Mouse (Mus musculus) ES-E14 (cell line): Measurements from ENCODE around the gene Aspscr1. TPM values are rescaled to one million over a fixed set of nuclear protein-coding genes. Genes with fewer than 3 reads are reported as not detected.
A peak's percentile ranks its signal among the peaks of the same experiment; 100 is the strongest.

Experiments
- DNase-seq: peaks from one replicate; pipeline ENCODE4 v3.0.0-alpha.2; 2013; ENCODE audit warnings: low read depth, low spot score
- H3K27ac ChIP-seq: 2 replicates; pipeline ENCODE4 v1.5.1; 2012; ENCODE audit warnings: low read depth, mild to moderate bottlenecking, low read length, moderate library complexity, mixed read lengths; ENCODE audit not compliant: poor library complexity, insufficient read depth, severe bottlenecking
- H3K36me3 ChIP-seq: 2 replicates; pipeline ENCODE4 v1.6.1; 2012; ENCODE audit warnings: mild to moderate bottlenecking, low read length, moderate library complexity, mixed read lengths; ENCODE audit not compliant: control insufficient read depth, poor library complexity, insufficient read depth, severe bottlenecking
- H3K4me1 ChIP-seq, 2 experiments: fragments of 150-350 bp in 1 of 2; sonication (generic) in 1 of 2; 2 replicates each; pipeline ENCODE4 v1.6.1; 2012; ENCODE audit warnings: low read length in 2 of 2, mild to moderate bottlenecking in 1 of 2, mixed read lengths in 1 of 2; ENCODE audit not compliant: control insufficient read depth in 2 of 2, insufficient read depth in 2 of 2, poor library complexity in 1 of 2
- H3K4me3 ChIP-seq, 2 experiments: fragments of 150-350 bp in 1 of 2; sonication (generic) in 1 of 2; 2 replicates each; pipeline ENCODE4 v1.5.1; 2012; ENCODE audit warnings: low read length in 2 of 2, low read depth in 1 of 2, mild to moderate bottlenecking in 1 of 2, mixed read lengths in 1 of 2; ENCODE audit not compliant: insufficient read depth in 1 of 2, poor library complexity in 1 of 2, severe bottlenecking in 1 of 2
- H3K9ac ChIP-seq: 2 replicates; pipeline ENCODE4 v1.6.1; 2012; ENCODE audit warnings: low read depth, mild to moderate bottlenecking, low read length, mixed read lengths; ENCODE audit not compliant: poor library complexity, insufficient read depth, severe bottlenecking
- H3K9me3 ChIP-seq: fragments of 150-350 bp; sonication (generic); 2 replicates; pipeline ENCODE4 v1.6.1; 2012; ENCODE audit warnings: low read depth, mild to moderate bottlenecking, low read length; ENCODE audit not compliant: control insufficient read depth, insufficient read depth
- CHD2 ChIP-seq: IDR thresholded peaks from 2 replicates; pipeline ENCODE4 v1.6.1; 2014; ENCODE audit warnings: mild to moderate bottlenecking, low read depth, low read length, inconsistent platforms
- HCFC1 ChIP-seq: IDR thresholded peaks from 2 replicates; pipeline ENCODE4 v1.6.1; 2012; ENCODE audit warnings: low read length, inconsistent platforms, borderline replicate concordance; ENCODE audit not compliant: insufficient read depth
- MAFK ChIP-seq: IDR thresholded peaks from 2 replicates; pipeline ENCODE4 v1.6.1; 2014; ENCODE audit warnings: mild to moderate bottlenecking, low read depth, low read length, inconsistent platforms; ENCODE audit not compliant: insufficient read depth
- ZC3H11A ChIP-seq: IDR thresholded peaks from 2 replicates; pipeline ENCODE4 v1.6.1; 2012; ENCODE audit warnings: low read depth, mild to moderate bottlenecking, inconsistent platforms, low read length, borderline replicate concordance
- ZNF384 ChIP-seq: IDR thresholded peaks from 2 replicates; pipeline ENCODE4 v1.6.1; 2012; ENCODE audit warnings: low read depth, low read length, inconsistent platforms
- in situ Hi-C, 2 experiments: fragments of 600-800 bp; cut with MboI; formaldehyde crosslinking; loops; one replicate each; pipeline ENCODE4 v1.15.1; 2025; ENCODE audit warnings: low sequenced_read_pairs in 2 of 2, inconsistent platforms in 1 of 2; ENCODE audit not compliant: unreplicated experiment in 2 of 2
- total RNA-seq: library from RNA; depleted of rRNA; stranded (reverse); fragments of 300-350 nt; gene quantifications from 2 replicates; pipeline ENCODE4 v1.2.3, GENCODE M21; 2012

Aspscr1 gene
- total RNA-seq, 1 experiment: 85.2 TPM

- H3K4me1 ChIP-seq: peaks cover 16 to 34% of the 10 kb centered on the region in 2 experiments
- H3K4me3 ChIP-seq: no peak overlapping the region
- DNase-seq: no peak
- TF ChIP-seq MAFK (no peak), ZC3H11A (no peak), ZNF384 (no peak), CHD2 (no peak), HCFC1 (no peak)
- in situ Hi-C loops: no loop called here
- H3K27ac ChIP-seq: peak overlapping the region; percentile 57; the same call in 1 of the 2 replicates
- no peak overlapping the region for H3K9ac ChIP-seq
- no peaks in the 10 kb centered on the region for H3K9me3 ChIP-seq
- H3K36me3 ChIP-seq: no peaks in the 10 kb centered on the region; the same call in 1 of the 2 replicates
Observed at GRCm38 (mm10) chr11:120662759-120663158, 10.0 kb upstream of the Aspscr1 start.

- TF ChIP-seq CHD2 (peak; percentile 48), HCFC1 (no peak)
- Histone ChIP-seq H3K9ac (no peak overlapping the region), H3K27ac (peak overlapping the region; percentile 57), H3K4me1 (peaks cover 16 to 32% of the 10 kb centered on the region in 2 experiments), H3K9me3 (no peaks in the 10 kb centered on the region), H3K36me3 (no peaks in the 10 kb centered on the region; the same call in 1 of the 2 replicates), H3K4me3 (no peak overlapping the region)
- peak; percentile 83 for DNase-seq
- in situ Hi-C loops: no loop called here
Observed at GRCm38 (mm10) chr11:120663714-120664113, 9.1 kb upstream of the Aspscr1 start.

DNA sequence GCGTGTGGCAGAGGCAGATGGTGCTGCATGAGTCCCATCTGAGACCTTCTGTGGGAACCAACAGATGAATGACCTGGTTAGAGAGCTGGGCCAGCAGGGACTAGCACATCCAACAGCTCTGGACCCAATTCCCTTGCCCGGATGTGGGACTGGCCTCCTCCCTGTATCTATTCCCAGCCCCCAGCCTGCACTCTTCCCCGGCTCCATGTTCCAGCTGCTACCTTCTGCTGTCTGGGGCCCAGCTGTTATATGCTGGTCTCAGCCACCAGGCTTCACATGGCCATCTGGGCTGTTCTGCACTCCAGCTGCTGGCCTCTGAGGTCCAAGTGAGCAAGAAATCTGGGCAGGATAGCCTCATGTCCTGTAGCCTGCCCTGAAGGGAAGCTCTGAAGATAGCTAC is 7.4 kb upstream of the Aspscr1 start:
- no peaks in the 10 kb centered on the region for H3K36me3 ChIP-seq
- H3K4me1 ChIP-seq: peaks cover 16 to 31% of the 10 kb centered on the region in 2 experiments
- no peak for TF ChIP-seq HCFC1
- no peak for TF ChIP-seq ZNF384
- TF ChIP-seq CHD2: no peak
- TF ChIP-seq ZC3H11A: no peak
- no peak for TF ChIP-seq MAFK
- no peak for DNase-seq
- in situ Hi-C loops: no loop called here
- H3K9ac ChIP-seq: peak overlapping the region; percentile 49; the same call in 1 of the 2 replicates
- peak overlapping the region; percentile 33; the same call in 1 of the 2 replicates for H3K27ac ChIP-seq
- H3K9me3 ChIP-seq: no peaks in the 10 kb centered on the region
- no peak overlapping the region for H3K4me3 ChIP-seq

DNA sequence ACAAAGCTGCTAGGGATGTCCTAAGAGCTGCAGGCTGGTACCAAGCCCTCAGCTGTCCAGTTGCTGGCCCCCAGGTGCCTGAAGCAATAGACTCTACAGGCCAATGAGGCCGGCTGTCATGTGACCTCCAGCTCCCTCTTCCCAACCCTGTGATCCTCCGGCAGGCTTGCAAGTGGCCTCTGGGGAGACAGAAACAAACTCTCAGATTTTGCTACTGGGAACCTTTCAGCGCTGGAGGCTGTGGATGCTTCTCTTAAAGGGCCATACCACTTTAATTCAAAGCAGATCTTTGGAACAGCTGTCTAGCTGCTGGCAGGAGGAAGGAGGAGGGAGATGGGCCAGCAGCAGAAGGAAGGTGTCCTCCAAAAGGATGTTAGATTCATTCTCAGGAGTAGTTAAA is 6.2 kb upstream of the Aspscr1 start:
- Histone ChIP-seq H3K9me3 (no peaks in the 10 kb centered on the region), H3K27ac (peak overlapping the region; percentile 61; the same call in 1 of the 2 replicates), H3K36me3 (no peaks in the 10 kb centered on the region), H3K4me1 (peaks cover 12 to 31% of the 10 kb centered on the region in 2 experiments), H3K9ac (peak overlapping the region; percentile 0; the same call in 1 of the 2 replicates), H3K4me3 (0 out of 4 replicates have a peak overlapping the region, but pooled peaks of 1 of the 2 experiments have one; percentile 1)
- no peak for TF ChIP-seq ZNF384
- no peak for TF ChIP-seq ZC3H11A
- no peak for TF ChIP-seq MAFK
- TF ChIP-seq HCFC1: no peak
- no peak for TF ChIP-seq CHD2
- in situ Hi-C loops: no loop called here
- DNase-seq: no peak
